Mouse (Mus musculus) limb, embryonic 14.5 days (tissue): ENCODE results near the gene Gla. TPM values are rescaled to one million over a fixed set of nuclear protein-coding genes. Genes with fewer than 3 reads are reported as not detected.
"Not testable (repeated sequence)": the region's sequence is repeated elsewhere in the genome, so short reads cannot be mapped to it uniquely, and the experiment has no call there.

Source experiments
- ATAC-seq: fragments of 200-750 bp; cut with Nextera tagmentation; 2 replicates; pipeline ENCODE4 v1.8.0; 2017; ENCODE audit warnings: low read depth, moderate number of reproducible peaks, moderate TSS enrichment; ENCODE audit not compliant: low FRiP score
- DNase-seq: peaks from one replicate; pipeline ENCODE4 v3.0.0-alpha.2; 2015; ENCODE audit warnings: low spot score
- H3K27ac ChIP-seq: fragments of 300-500 bp; sonication (generic); replicated peaks from 2 replicates; pipeline ENCODE4 v1.5.1; 2014; ENCODE audit warnings: low read depth, mild to moderate bottlenecking, low read length, moderate library complexity, mixed read lengths
- H3K27me3 ChIP-seq: fragments of 300-500 bp; sonication (generic); 2 replicates; pipeline ENCODE4 v1.6.1; 2014; ENCODE audit warnings: low read length, mixed read lengths; ENCODE audit not compliant: control insufficient read depth, insufficient read depth
- H3K36me3 ChIP-seq: fragments of 300-500 bp; sonication (generic); 2 replicates; pipeline ENCODE4 v1.6.1; 2014; ENCODE audit warnings: mild to moderate bottlenecking, low read length, moderate library complexity, mixed read lengths; ENCODE audit not compliant: control insufficient read depth, insufficient read depth
- H3K4me1 ChIP-seq: fragments of 300-500 bp; sonication (generic); 2 replicates; pipeline ENCODE4 v1.6.1; 2014; ENCODE audit warnings: antibody characterized with exemption, low read length, mixed read lengths; ENCODE audit not compliant: control insufficient read depth, insufficient read depth
- H3K4me2 ChIP-seq: fragments of 300-500 bp; sonication (generic); replicated peaks from 2 replicates; pipeline ENCODE4 v1.6.1; 2014; ENCODE audit warnings: low read depth, mild to moderate bottlenecking, low read length, moderate library complexity; ENCODE audit not compliant: severe bottlenecking
- H3K4me3 ChIP-seq: fragments of 300-500 bp; sonication (generic); replicated peaks from 2 replicates; pipeline ENCODE4 v1.5.1; 2014; ENCODE audit warnings: low read length
- H3K9ac ChIP-seq: fragments of 300-500 bp; sonication (generic); 2 replicates; pipeline ENCODE4 v1.6.1; 2014; ENCODE audit warnings: mild to moderate bottlenecking, low read depth, low read length, moderate library complexity; ENCODE audit not compliant: severe bottlenecking
- H3K9me3 ChIP-seq: fragments of 300-500 bp; sonication (generic); 2 replicates; pipeline ENCODE4 v1.6.1; 2016; ENCODE audit warnings: low read length; ENCODE audit not compliant: control insufficient read depth
- POLR2A ChIP-seq: fragments of 200-500 bp; IDR thresholded peaks from 2 replicates; pipeline ENCODE4 v1.8.0; 2012; ENCODE audit warnings: inconsistent platforms, mild to moderate bottlenecking, moderate library complexity, borderline replicate concordance; ENCODE audit not compliant: insufficient read depth, insufficient read length; ENCODE audit errors: extremely low read depth
- WGBS: fragments of 180-500 bp; shearing (Covaris S2); extraction: QIAGEN DNeasy Blood & Tissue Kit; methylation state at CpG from one replicate; pipeline ENCODE4 v1.1.7; 2014; 5-methylcytosine and 5-hydroxymethylcytosine counted together
- polyA plus RNA-seq, 2 experiments: library from polyadenylated mRNA; depleted of rRNA in 1 of 2; stranded (reverse) in 1 of 2; unstranded in 1 of 2; fragments of >200 nt; fragmentation: Nextera tagmentation in 1 of 2; extraction: Ambion mirVana in 1 of 2; gene quantifications; 2 replicates each; pipeline versions ENCODE4 v1.2.1 to v1.2.3; 2012 to 2014

Gla gene
- polyA plus RNA-seq, 2 experiments, result 3.8 to 4.9 TPM

DNA sequence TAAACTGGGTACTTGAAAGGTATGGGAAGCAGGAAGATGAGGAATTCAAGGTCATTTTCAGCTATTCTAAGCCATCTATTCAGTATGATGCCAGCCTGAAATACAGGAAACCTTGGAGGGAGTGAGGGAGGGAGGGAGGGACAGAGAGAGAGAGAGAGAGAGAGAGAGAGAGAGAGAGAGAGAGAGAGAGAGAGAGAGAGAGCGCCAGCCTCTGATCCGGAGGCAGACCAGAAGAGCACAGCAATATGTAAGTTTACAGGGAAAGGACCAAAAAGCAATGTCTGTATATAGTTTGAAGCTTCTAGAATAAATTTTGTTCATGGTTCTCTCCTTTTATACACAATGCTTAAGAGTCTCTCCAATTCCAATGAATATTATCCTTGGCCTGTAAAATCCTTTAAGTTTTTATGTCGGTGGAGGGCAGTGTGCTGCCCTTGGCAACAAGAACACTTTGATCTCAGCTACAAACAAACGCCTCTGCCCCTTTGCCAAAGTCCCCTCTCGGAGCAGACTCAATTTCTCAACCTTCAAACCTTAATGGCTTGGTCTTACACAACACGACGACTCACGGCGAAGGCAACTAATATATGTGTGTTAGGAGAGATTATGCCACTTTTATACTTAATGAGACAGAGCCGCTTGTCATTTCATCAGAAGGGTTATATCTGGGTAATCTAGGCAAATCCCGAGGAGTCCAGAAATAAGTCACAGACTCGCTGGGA lies 60.4 kb downstream of the Gla start:
- Histone ChIP-seq H3K4me2 (peak overlapping the region; percentile 52), H3K4me1 (no peaks in the 10 kb centered on the region), H3K27me3 (no peaks in the 10 kb centered on the region), H3K36me3 (no peaks in the 10 kb centered on the region), H3K9me3 (no peaks in the 10 kb centered on the region), H3K27ac (0 out of 2 replicates have a peak overlapping the region, but pooled peaks have one; percentile 13), H3K9ac (peak overlapping the region; percentile 58), H3K4me3 (peak overlapping the region; percentile 47)
- no peak for ATAC-seq
- WGBS, result 29% methylated on average over 12 of the region's 12 CpGs
- DNase-seq, result no peak
- TF ChIP-seq POLR2A, result no peak

DNA sequence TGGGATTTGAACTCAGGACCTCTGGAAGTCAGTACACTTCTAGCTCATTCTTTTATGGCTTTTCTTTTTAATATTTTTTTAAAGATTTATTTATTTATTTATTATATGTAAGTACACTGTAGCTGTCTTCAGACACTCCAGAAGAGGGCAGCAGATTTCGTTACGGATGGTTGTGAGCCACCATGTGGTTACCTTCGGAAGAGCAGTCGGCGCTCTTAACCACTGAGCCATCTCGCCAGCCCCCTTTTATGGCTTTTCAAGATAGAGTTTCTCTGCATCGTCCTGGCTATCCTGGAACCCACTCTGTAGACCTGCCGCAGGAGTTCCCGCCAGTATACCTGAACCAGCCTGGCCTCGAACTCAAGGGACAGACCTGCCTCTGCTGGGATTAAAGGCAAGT lies 61.1 kb downstream of the Gla start:
- WGBS, result 87% methylated on average over 10 of the region's 10 CpGs
- H3K4me1 ChIP-seq, H3K4me2 ChIP-seq: not testable (repeated sequence)

More for the DNA sequence above, 61.1 kb downstream of the Gla start:
- H3K4me3 ChIP-seq, H3K27ac ChIP-seq, H3K9ac ChIP-seq, ATAC-seq, H3K27me3 ChIP-seq, H3K9me3 ChIP-seq, H3K36me3 ChIP-seq, DNase-seq: not testable (repeated sequence)

Other genes starting within 250 kb of the Gla start
- 11.3 and 12.8 TPM in 2 replicates for gene Drp2, start 196.6 kb downstream of the Gla start, polyA plus RNA-seq (2012; rRNA removed)
- 3.2 and 3.6 TPM in 2 replicates for gene Drp2, start 196.6 kb downstream of the Gla start, polyA plus RNA-seq (2014; fragmentation: Nextera tagmentation; extraction: Ambion mirVana)
- 0.28 and 0.49 TPM in 2 replicates for gene Taf7l, start 124.6 kb downstream of the Gla start, polyA plus RNA-seq (2012; rRNA removed)
- 0.84 and 0.94 TPM in 2 replicates for gene Taf7l, start 124.6 kb downstream of the Gla start, polyA plus RNA-seq (2014; fragmentation: Nextera tagmentation; extraction: Ambion mirVana)
- 11.7 and 16.2 TPM in 2 replicates for gene Timm8a1, start 59.3 kb downstream of the Gla start, polyA plus RNA-seq (2012; rRNA removed)
- 66.2 and 67.1 TPM in 2 replicates for gene Timm8a1, start 59.3 kb downstream of the Gla start, polyA plus RNA-seq (2014; fragmentation: Nextera tagmentation; extraction: Ambion mirVana)
- gene Btk, start 17.6 kb downstream of the Gla start, polyA plus RNA-seq (2012; rRNA removed), result 1.5 and 2.3 TPM in 2 replicates
- gene Btk, start 17.6 kb downstream of the Gla start, polyA plus RNA-seq (2014; fragmentation: Nextera tagmentation; extraction: Ambion mirVana), result 1.8 and 1.9 TPM in 2 replicates
- 891 and 1,926 TPM in 2 replicates for gene Rpl36a, start 15.5 kb downstream of the Gla start, polyA plus RNA-seq (2012; rRNA removed)
- gene Rpl36a, start 15.5 kb downstream of the Gla start, polyA plus RNA-seq (2014; fragmentation: Nextera tagmentation; extraction: Ambion mirVana), result 471 and 533 TPM in 2 replicates
- 62.7 and 87.2 TPM in 2 replicates for gene Hnrnph2, start 54 bp upstream of the Gla start, polyA plus RNA-seq (2012; rRNA removed)
- 91.5 and 99.5 TPM in 2 replicates for gene Hnrnph2, start 54 bp upstream of the Gla start, polyA plus RNA-seq (2014; fragmentation: Nextera tagmentation; extraction: Ambion mirVana)
- gene Armcx4, start 85.4 kb upstream of the Gla start, polyA plus RNA-seq (2012; rRNA removed), result 22.3 and 30.9 TPM in 2 replicates
- gene Armcx4, start 85.4 kb upstream of the Gla start, polyA plus RNA-seq (2014; fragmentation: Nextera tagmentation; extraction: Ambion mirVana), result 7.1 TPM in 2 replicates
- gene Armcx1, start 116.8 kb upstream of the Gla start, polyA plus RNA-seq (2012; rRNA removed), result 44.7 and 74.6 TPM in 2 replicates
- gene Armcx1, start 116.8 kb upstream of the Gla start, polyA plus RNA-seq (2014; fragmentation: Nextera tagmentation; extraction: Ambion mirVana), result 50.3 and 55.5 TPM in 2 replicates
- gene Armcx6, start 150.3 kb upstream of the Gla start, polyA plus RNA-seq (2012; rRNA removed), result 35.4 and 49.3 TPM in 2 replicates
- 34.5 and 37.8 TPM in 2 replicates for gene Armcx6, start 150.3 kb upstream of the Gla start, polyA plus RNA-seq (2014; fragmentation: Nextera tagmentation; extraction: Ambion mirVana)
- 56.8 and 70.2 TPM in 2 replicates for gene Armcx3, start 155.5 kb upstream of the Gla start, polyA plus RNA-seq (2012; rRNA removed)
- 89.1 and 93.9 TPM in 2 replicates for gene Armcx3, start 155.5 kb upstream of the Gla start, polyA plus RNA-seq (2014; fragmentation: Nextera tagmentation; extraction: Ambion mirVana)
- 92.5 and 93.3 TPM in 2 replicates for gene Armcx2, start 208.1 kb upstream of the Gla start, polyA plus RNA-seq (2012; rRNA removed)
- gene Armcx2, start 208.1 kb upstream of the Gla start, polyA plus RNA-seq (2014; fragmentation: Nextera tagmentation; extraction: Ambion mirVana), result 83.8 and 86.0 TPM in 2 replicates